Mouse (Mus musculus) G1E (cell line): Measurements from ENCODE around the gene Prss40. TPM values are rescaled to one million over a fixed set of nuclear protein-coding genes. Genes with fewer than 3 reads are reported as not detected.

Experiments used
- ATAC-seq: 2 replicates; pipeline ENCODE4 v1.8.0; 2016; ENCODE audit warnings: mild to moderate bottlenecking; ENCODE audit not compliant: insufficient number of reproducible peaks, poor library complexity, low FRiP score, severe bottlenecking; ENCODE audit errors: extremely low read depth
- DNase-seq: peaks from one replicate; pipeline ENCODE4 v3.0.0; 2012; ENCODE audit warnings: low spot score
- H3K27me3 ChIP-seq: 2 replicates; pipeline ENCODE4 v1.6.1; 2012; ENCODE audit warnings: mild to moderate bottlenecking, low read length, inconsistent platforms; ENCODE audit not compliant: insufficient read depth
- H3K36me3 ChIP-seq: replicated peaks from 2 replicates; pipeline ENCODE3; 2012; ENCODE audit warnings: mild to moderate bottlenecking, inconsistent platforms
- H3K4me1 ChIP-seq: 2 replicates; pipeline ENCODE4 v1.6.1; 2012; ENCODE audit warnings: low read depth, low read length, inconsistent platforms, mixed read lengths; ENCODE audit not compliant: insufficient read depth
- H3K4me3 ChIP-seq: 2 replicates; pipeline ENCODE4 v1.5.1; 2012; ENCODE audit warnings: low read depth, mild to moderate bottlenecking, inconsistent platforms, low read length, moderate library complexity, mixed read lengths
- H3K9me3 ChIP-seq: replicated peaks from 2 replicates; pipeline ENCODE4 v1.6.1; 2012; ENCODE audit warnings: inconsistent platforms
- CTCF ChIP-seq: IDR thresholded peaks from 2 replicates; pipeline ENCODE4 v1.5.1; 2012; ENCODE audit warnings: low read depth, low read length, inconsistent platforms, mixed read lengths
- GATA1 ChIP-seq: IDR thresholded peaks from 2 replicates; pipeline ENCODE4 v1.6.1; 2012; ENCODE audit warnings: borderline replicate concordance, low read length, inconsistent platforms, mixed read lengths
- GATA2 ChIP-seq: IDR thresholded peaks from 2 replicates; pipeline ENCODE4 v1.6.1; 2012; ENCODE audit warnings: low read depth, low read length, inconsistent platforms, borderline replicate concordance
- POLR2AphosphoS5 ChIP-seq: IDR thresholded peaks from 2 replicates; pipeline ENCODE4 v1.6.1; 2012; ENCODE audit warnings: low read depth, low read length, inconsistent platforms; ENCODE audit not compliant: insufficient replicate concordance
- TAL1 ChIP-seq: conservative IDR thresholded peaks from 2 replicates; pipeline ENCODE4 v1.6.1; 2012; ENCODE audit warnings: low read depth, low read length, inconsistent platforms, mixed read lengths
- polyA plus RNA-seq: library from polyadenylated mRNA; stranded (reverse); fragments of >175 nt; gene quantifications from 2 replicates; pipeline ENCODE4 v1.2.3, GENCODE M21; 2012
- total RNA-seq, 2 experiments: library from RNA; stranded (forward) in 1 of 2; stranded (reverse) in 1 of 2; fragments of 200-1000 nt in 1 of 2; fragments of >200 nt in 1 of 2; fragmentation: Nextera tagmentation in 1 of 2; gene quantifications; 2 replicates each; pipeline ENCODE4 v1.2.3; 2014 to 2017

Gene Prss40
- total RNA-seq (2014; fragmentation: Nextera tagmentation) (not detected in 2 replicates), total RNA-seq (2017) (0.17 and 0.33 TPM in 2 replicates), polyA plus RNA-seq (not detected in 2 replicates)

DNA sequence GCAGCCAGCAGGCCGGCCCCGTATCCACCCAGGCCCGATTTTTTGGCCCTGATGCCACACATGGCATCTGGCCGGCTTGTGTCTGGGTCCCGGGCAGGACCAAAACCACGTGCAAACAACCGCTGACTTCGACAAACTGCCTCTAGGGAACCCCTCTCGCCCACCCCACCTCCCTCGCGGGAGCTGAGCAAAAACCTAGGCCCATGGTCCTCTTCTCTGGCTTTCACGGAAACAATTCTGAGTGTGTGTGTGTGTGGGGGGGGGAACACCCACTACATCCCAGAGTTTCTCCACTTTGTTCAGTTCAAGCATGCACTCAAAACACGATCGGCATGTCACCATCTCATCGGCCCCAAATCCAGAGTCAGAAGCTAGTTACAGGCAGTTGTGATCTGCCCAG lies at the start of gene Prss40:
Gene Prss40 (minus strand): TSS at position 101 of the 400 bp plus-strand sequence.
- H3K36me3 ChIP-seq, result no peaks in the 10 kb centered on the region
- DNase-seq (no peak), ATAC-seq (no peak)
- H3K4me1 ChIP-seq, result no peaks in the 10 kb centered on the region
- H3K4me3 ChIP-seq, result no peak within 1 kb of the TSS
- H3K9me3 ChIP-seq, result no peaks in the 10 kb centered on the region
- H3K27me3 ChIP-seq, result peaks cover 11% of the 10 kb centered on the region; the same call in 1 of the 2 replicates
- no peak for TF ChIP-seq GATA2
- TF ChIP-seq CTCF, result no peak
- no peak for TF ChIP-seq TAL1
- TF ChIP-seq POLR2AphosphoS5, result no peak
- no peak for TF ChIP-seq GATA1

DNA sequence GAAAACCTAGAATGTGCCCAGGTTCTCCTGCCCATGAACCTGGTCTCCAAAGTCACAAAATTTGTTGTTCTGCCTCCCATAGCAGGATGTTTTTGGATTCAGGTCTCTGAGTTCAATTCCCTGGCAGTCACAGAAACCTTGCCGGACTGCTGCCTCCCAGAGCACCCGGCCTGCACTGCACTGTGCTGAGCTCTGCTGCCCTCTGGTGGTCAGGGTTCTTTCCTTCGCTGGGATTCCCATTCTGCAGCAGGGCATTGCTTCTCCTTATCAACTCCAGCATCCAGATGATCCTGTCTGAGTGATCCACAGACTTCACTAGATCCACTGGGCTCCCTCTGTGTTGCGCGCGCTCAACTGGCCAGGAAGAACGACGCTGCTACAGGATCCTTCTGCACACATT lies 41.6 kb upstream of the Prss40 start:
- Histone ChIP-seq H3K9me3 (no peaks in the 10 kb centered on the region), H3K36me3 (no peaks in the 10 kb centered on the region), H3K4me3 (no peak overlapping the region), H3K4me1 (no peaks in the 10 kb centered on the region), H3K27me3 (no peaks in the 10 kb centered on the region; the same call in 1 of the 2 replicates)
- TF ChIP-seq POLR2AphosphoS5 (no peak), CTCF (peak; percentile 84), GATA1 (no peak), TAL1 (no peak)
- peak; percentile 45; the same call in 1 of the 2 replicates for ATAC-seq
- DNase-seq, result peak; percentile 72

GRCm38 (mm10) chr1:34601323-34602047 lies 40.7 kb upstream of the Prss40 start:
- no peak for TF ChIP-seq POLR2AphosphoS5
- TF ChIP-seq CTCF, result no peak
- no peak for TF ChIP-seq GATA2
- TF ChIP-seq TAL1, result no peak
- no peak for TF ChIP-seq GATA1
- no peak for ATAC-seq
- H3K27me3 ChIP-seq, result no peaks in the 10 kb centered on the region
- H3K36me3 ChIP-seq, result no peaks in the 10 kb centered on the region
- H3K9me3 ChIP-seq, result no peaks in the 10 kb centered on the region
- DNase-seq, result no peak
- no peaks in the 10 kb centered on the region for H3K4me1 ChIP-seq
- H3K4me3 ChIP-seq, result no peak overlapping the region

DNA sequence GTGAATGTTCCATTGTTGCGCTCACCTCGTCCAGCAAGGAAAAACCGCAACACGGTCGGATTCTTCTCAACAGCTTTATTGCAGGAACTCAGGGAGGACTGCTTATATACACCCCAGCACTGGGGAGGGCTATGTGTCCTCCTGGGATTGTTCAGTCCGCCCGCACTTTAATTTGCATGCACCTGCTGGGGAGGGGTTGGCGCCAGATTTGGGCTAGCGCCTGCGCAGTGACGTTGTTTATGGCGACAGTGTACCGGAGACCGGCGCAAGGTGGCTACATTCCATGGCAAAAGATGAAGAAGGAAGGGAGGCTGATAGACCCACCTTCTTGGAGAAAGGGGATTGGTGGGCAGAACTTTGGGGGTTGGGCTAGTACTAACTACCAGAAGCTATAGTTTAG lies 39.3 kb upstream of the Prss40 start:
- H3K4me3 ChIP-seq, result no peak overlapping the region
- H3K9me3 ChIP-seq, result no peaks in the 10 kb centered on the region
- H3K36me3 ChIP-seq, result no peaks in the 10 kb centered on the region
- no peak for TF ChIP-seq POLR2AphosphoS5
- TF ChIP-seq GATA2, result no peak
- TF ChIP-seq GATA1, result no peak
- TF ChIP-seq CTCF, result no peak
- no peak for TF ChIP-seq TAL1
- H3K4me1 ChIP-seq, result no peaks in the 10 kb centered on the region
- no peaks in the 10 kb centered on the region for H3K27me3 ChIP-seq
- ATAC-seq (no peak), DNase-seq (no peak)

GRCm38 (mm10) chr1:34587298-34588096 lies 26.8 kb upstream of the Prss40 start:
- ATAC-seq, result no peak
- no peak for DNase-seq
- TF ChIP-seq CTCF, result no peak

GRCm38 (mm10) chr1:34584736-34585135 lies 24.0 kb upstream of the Prss40 start:
- Histone ChIP-seq H3K9me3 (0 out of 2 replicates have a peak, but pooled peaks cover under 1% of the 10 kb centered on the region), H3K36me3 (no peaks in the 10 kb centered on the region), H3K27me3 (peaks cover 8% of the 10 kb centered on the region; the same call in 1 of the 2 replicates), H3K4me3 (no peak overlapping the region), H3K4me1 (no peaks in the 10 kb centered on the region)
- DNase-seq (no peak), ATAC-seq (no peak)
- TF ChIP-seq TAL1, result no peak
- TF ChIP-seq POLR2AphosphoS5, result no peak
- no peak for TF ChIP-seq CTCF
- no peak for TF ChIP-seq GATA1
- TF ChIP-seq GATA2, result no peak

More at GRCm38 (mm10) chr1:34587298-34588096, 26.8 kb upstream of the Prss40 start:
- H3K9me3 ChIP-seq, result no peaks in the 10 kb centered on the region
- no peaks in the 10 kb centered on the region for H3K36me3 ChIP-seq
- no peaks in the 10 kb centered on the region for H3K4me1 ChIP-seq
- H3K4me3 ChIP-seq, result no peak overlapping the region
- H3K27me3 ChIP-seq, result peaks cover 8% of the 10 kb centered on the region
